Mouse (Mus musculus): ENCODE data around the gene Auts2. TPM values are rescaled to one million over a fixed set of nuclear protein-coding genes. Genes with fewer than 3 reads are reported as not detected.

The Auts2 gene
- total and polyA plus RNA-seq, 3 experiments: not detected

DNA sequence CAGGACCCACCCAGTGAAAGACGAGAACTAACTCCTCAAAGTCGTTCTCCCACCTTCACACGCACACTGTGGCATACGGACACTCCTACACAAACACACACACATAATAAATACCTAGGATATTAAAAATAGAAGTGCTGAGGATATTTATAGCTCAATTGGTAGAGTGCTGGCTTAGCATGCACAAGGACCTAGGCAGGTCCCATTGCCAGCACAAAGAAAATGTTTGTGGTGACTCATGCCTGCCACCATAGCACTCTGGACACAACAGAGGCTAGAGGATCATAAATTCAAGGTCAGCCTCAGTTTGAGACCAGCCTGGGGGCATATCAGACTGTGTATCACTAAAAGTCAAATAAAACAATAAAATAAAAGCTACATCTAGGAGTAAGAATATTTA, 815.2 kb downstream of the Auts2 start:
- Histone ChIP-seq H3K9ac (ENCODE audit: insufficient read depth, low read depth) (no peak overlapping the region), H3K4me2 (ENCODE audit: insufficient read depth, low read depth, poor library complexity, severe bottlenecking) (no peak overlapping the region), H3K4me1 (ENCODE audit: control insufficient read depth in 1 of 2, insufficient read depth in 2 of 2) (no peaks in the 10 kb centered on the region), H3K79me2 (replicated peaks; ENCODE audit: control insufficient read depth, extremely low read depth, insufficient read depth, poor library complexity, severe bottlenecking) (no peaks in the 10 kb centered on the region), H3K4me3 (replicated peaks in 1 of 3; ENCODE audit: low read depth in 2 of 3, low read length in 2 of 3, poor library complexity in 1 of 3) (no peak overlapping the region), H3K27ac (ENCODE audit: insufficient read depth, low read depth) (no peak overlapping the region), H3K36me3 (replicated peaks in 1 of 2; ENCODE audit: control insufficient read depth in 1 of 2, insufficient read depth in 1 of 2, low read length in 1 of 2) (no peaks in the 10 kb centered on the region), H3K27me3 (replicated peaks) (no peaks in the 10 kb centered on the region), H3K9me3 (replicated peaks; ENCODE audit: low read length) (peaks cover 81% of the 10 kb centered on the region)
- DNase-seq (ENCODE audit: extremely low read depth): no peak
- TF ChIP-seq CHD1 (IDR thresholded peaks at IDR 0.05; ENCODE audit: low read depth, low read length) (no peak), UBTF (IDR thresholded peaks at IDR 0.05; ENCODE audit: low read depth, low read length) (no peak), MAZ (IDR thresholded peaks at IDR 0.05; ENCODE audit: low read depth, low read length) (no peak), POLR2AphosphoS2 (IDR thresholded peaks at IDR 0.05; ENCODE audit: low read depth, low read length) (no peak), MYC (IDR thresholded peaks at IDR 0.05; ENCODE audit: low read depth, low read length) (no peak), ELF1 (IDR thresholded peaks at IDR 0.05; ENCODE audit: low read depth, low read length) (no peak), RCOR1 (conservative IDR thresholded peaks at IDR 0.05; ENCODE audit: low read depth, low read length) (no peak), JUND (conservative IDR thresholded peaks at IDR 0.05; ENCODE audit: low read depth, low read length) (no peak), CHD2 (IDR thresholded peaks at IDR 0.05; ENCODE audit: low read length) (no peak), POLR2A (IDR thresholded peaks at IDR 0.05; ENCODE audit: low read depth, low read length) (no peak)
- dilution Hi-C loops (cut with MboI; ENCODE audit: extremely low pct_ligation_motif_present, extremely low pct_unique_long_range_greater_than_20kb, low sequenced_read_pairs): no loop called here
- in situ Hi-C loops (cut with MboI; ENCODE audit: low pct_ligation_motif_present, low pct_unique_long_range_greater_than_20kb, low sequenced_read_pairs): no loop called here

DNA sequence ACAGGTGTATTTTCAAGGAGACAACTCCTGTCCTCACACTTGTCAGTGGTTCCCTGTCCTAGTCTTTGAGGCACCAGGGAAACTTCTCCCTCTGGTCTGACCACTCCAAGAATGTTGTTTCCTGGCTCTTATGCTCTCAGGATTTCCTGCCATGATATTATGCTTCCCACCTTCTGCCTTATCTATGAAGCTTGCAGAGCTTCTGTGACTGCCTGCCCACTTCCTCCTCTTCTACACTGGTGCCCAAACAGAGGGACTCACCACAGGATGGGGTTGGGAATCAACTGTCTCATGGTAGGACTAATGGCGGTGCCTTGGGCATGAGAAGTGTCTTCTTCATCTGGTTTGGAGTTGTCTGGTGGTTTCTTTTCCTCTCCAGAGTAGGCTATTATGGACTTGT, 818.6 kb downstream of the Auts2 start:
- DNase-seq (ENCODE audit: extremely low read depth): no peak
- in situ Hi-C loops (cut with MboI; ENCODE audit: low pct_ligation_motif_present, low pct_unique_long_range_greater_than_20kb, low sequenced_read_pairs): no loop called here

DNA sequence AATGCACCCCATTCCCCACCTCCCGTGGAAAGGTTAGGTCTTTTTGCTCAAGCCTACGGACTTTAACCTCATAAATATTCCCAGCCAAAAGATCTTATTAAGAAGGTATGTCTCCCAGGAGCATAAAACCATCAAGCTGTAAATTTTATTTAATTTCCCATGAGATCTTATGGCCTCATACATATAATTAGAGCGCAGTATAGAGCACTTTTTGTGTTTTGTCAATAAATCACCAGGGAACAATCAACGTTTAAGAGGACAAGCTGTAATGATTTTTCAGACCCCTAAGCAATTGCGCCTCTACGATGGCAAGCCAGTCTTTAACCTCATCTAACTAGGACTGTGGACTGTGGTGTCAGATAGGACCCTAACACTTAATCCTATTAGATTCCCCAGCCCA, 820.4 kb downstream of the Auts2 start:
- dilution Hi-C loops (cut with MboI; ENCODE audit: extremely low pct_ligation_motif_present, extremely low pct_unique_long_range_greater_than_20kb, low sequenced_read_pairs): no loop called here
- no peaks in the 10 kb centered on the region for H3K36me3 ChIP-seq (replicated peaks in 1 of 2; ENCODE audit: control insufficient read depth in 1 of 2, insufficient read depth in 1 of 2, low read length in 1 of 2)
- H3K9me3 ChIP-seq (replicated peaks; ENCODE audit: low read length): peaks cover 79% of the 10 kb centered on the region
- no peak overlapping the region for H3K4me3 ChIP-seq (replicated peaks in 1 of 3; ENCODE audit: low read depth in 2 of 3, low read length in 2 of 3, poor library complexity in 1 of 3)
- H3K4me2 ChIP-seq (ENCODE audit: insufficient read depth, low read depth, poor library complexity, severe bottlenecking): no peak overlapping the region
- DNase-seq (ENCODE audit: extremely low read depth): no peak
- no peaks in the 10 kb centered on the region for H3K4me1 ChIP-seq (ENCODE audit: control insufficient read depth in 1 of 2, insufficient read depth in 2 of 2)
- no peaks in the 10 kb centered on the region for H3K79me2 ChIP-seq (replicated peaks; ENCODE audit: control insufficient read depth, extremely low read depth, insufficient read depth, poor library complexity, severe bottlenecking)
- in situ Hi-C loops (cut with MboI; ENCODE audit: low pct_ligation_motif_present, low pct_unique_long_range_greater_than_20kb, low sequenced_read_pairs): no loop called here
- no peak overlapping the region for H3K27ac ChIP-seq (ENCODE audit: insufficient read depth, low read depth)
- no peak overlapping the region for H3K9ac ChIP-seq (ENCODE audit: insufficient read depth, low read depth)
- H3K27me3 ChIP-seq (replicated peaks): no peaks in the 10 kb centered on the region
- TF ChIP-seq CHD1 (IDR thresholded peaks at IDR 0.05; ENCODE audit: low read depth, low read length): no peak
- no peak for TF ChIP-seq TCF12 (IDR thresholded peaks at IDR 0.05; ENCODE audit: low read depth, low read length)
- no peak for TF ChIP-seq CTCF (conservative IDR thresholded peaks at IDR 0.05 in 1 of 2, IDR thresholded peaks at IDR 0.05 in 1 of 2; ENCODE audit: low read depth in 2 of 2, low read length in 2 of 2)
- TF ChIP-seq EP300 (IDR thresholded peaks at IDR 0.05; ENCODE audit: low read length): no peak
- no peak for TF ChIP-seq PAX5 (IDR thresholded peaks at IDR 0.05; ENCODE audit: low read length)
- TF ChIP-seq JUND (conservative IDR thresholded peaks at IDR 0.05; ENCODE audit: low read depth, low read length): no peak
- TF ChIP-seq RAD21 (IDR thresholded peaks at IDR 0.05; ENCODE audit: low read depth, low read length): no peak
- no peak for TF ChIP-seq MEF2A (IDR thresholded peaks at IDR 0.05; ENCODE audit: borderline replicate concordance, low read depth, low read length)
- TF ChIP-seq MAFK (IDR thresholded peaks at IDR 0.05; ENCODE audit: insufficient replicate concordance, low read length): no peak
- TF ChIP-seq MAZ (IDR thresholded peaks at IDR 0.05; ENCODE audit: low read depth, low read length): no peak
- TF ChIP-seq SIN3A (IDR thresholded peaks at IDR 0.05; ENCODE audit: low read length): no peak
- no peak for TF ChIP-seq IRF4 (IDR thresholded peaks at IDR 0.05; ENCODE audit: low read depth, low read length)
- no peak for TF ChIP-seq JUN (IDR thresholded peaks at IDR 0.05; ENCODE audit: insufficient read depth, low read depth, low read length)
- no peak for TF ChIP-seq ZNF384 (IDR thresholded peaks at IDR 0.05; ENCODE audit: low read depth, low read length)
- no peak for TF ChIP-seq CHD2 (IDR thresholded peaks at IDR 0.05; ENCODE audit: low read length)
- TF ChIP-seq MXI1 (IDR thresholded peaks at IDR 0.05; ENCODE audit: low read depth, low read length): no peak
- no peak for TF ChIP-seq E2F4 (IDR thresholded peaks at IDR 0.05; ENCODE audit: insufficient replicate concordance, low read depth, low read length)

More for the DNA sequence above, 818.6 kb downstream of the Auts2 start:
- no peaks in the 10 kb centered on the region for H3K79me2 ChIP-seq (replicated peaks; ENCODE audit: control insufficient read depth, extremely low read depth, insufficient read depth, poor library complexity, severe bottlenecking)
- no peaks in the 10 kb centered on the region for H3K4me1 ChIP-seq (ENCODE audit: control insufficient read depth in 1 of 2, insufficient read depth in 2 of 2)
- no peaks in the 10 kb centered on the region for H3K36me3 ChIP-seq (replicated peaks in 1 of 2; ENCODE audit: control insufficient read depth in 1 of 2, insufficient read depth in 1 of 2, low read length in 1 of 2)
- TF ChIP-seq CTCF (conservative IDR thresholded peaks at IDR 0.05 in 1 of 2, IDR thresholded peaks at IDR 0.05 in 1 of 2; ENCODE audit: low read depth in 2 of 2, low read length in 2 of 2) (no peak), CHD2 (IDR thresholded peaks at IDR 0.05; ENCODE audit: low read length) (no peak), IRF4 (IDR thresholded peaks at IDR 0.05; ENCODE audit: low read depth, low read length) (no peak), JUND (conservative IDR thresholded peaks at IDR 0.05; ENCODE audit: low read depth, low read length) (no peak), POLR2A (IDR thresholded peaks at IDR 0.05; ENCODE audit: low read depth, low read length) (no peak), PAX5 (IDR thresholded peaks at IDR 0.05; ENCODE audit: low read length) (no peak), NRF1 (IDR thresholded peaks at IDR 0.05; ENCODE audit: low read depth, low read length) (no peak), ZC3H11A (IDR thresholded peaks at IDR 0.05; ENCODE audit: low read depth, low read length) (no peak), POLR2AphosphoS2 (IDR thresholded peaks at IDR 0.05; ENCODE audit: low read depth, low read length) (no peak), TBP (conservative IDR thresholded peaks at IDR 0.05; ENCODE audit: low read depth, low read length) (no peak), ZNF384 (IDR thresholded peaks at IDR 0.05; ENCODE audit: low read depth, low read length) (no peak), RAD21 (IDR thresholded peaks at IDR 0.05; ENCODE audit: low read depth, low read length) (no peak), E2F4 (IDR thresholded peaks at IDR 0.05; ENCODE audit: insufficient replicate concordance, low read depth, low read length) (no peak), CHD1 (IDR thresholded peaks at IDR 0.05; ENCODE audit: low read depth, low read length) (no peak)
- no peak overlapping the region for H3K4me3 ChIP-seq (replicated peaks in 1 of 3; ENCODE audit: low read depth in 2 of 3, low read length in 2 of 3, poor library complexity in 1 of 3)
- H3K27me3 ChIP-seq (replicated peaks): no peaks in the 10 kb centered on the region
- H3K27ac ChIP-seq (ENCODE audit: insufficient read depth, low read depth): no peak overlapping the region
- peaks cover 73% of the 10 kb centered on the region for H3K9me3 ChIP-seq (replicated peaks; ENCODE audit: low read length)
- dilution Hi-C loops (cut with MboI; ENCODE audit: extremely low pct_ligation_motif_present, extremely low pct_unique_long_range_greater_than_20kb, low sequenced_read_pairs): no loop called here
- H3K9ac ChIP-seq (ENCODE audit: insufficient read depth, low read depth): no peak overlapping the region
- H3K4me2 ChIP-seq (ENCODE audit: insufficient read depth, low read depth, poor library complexity, severe bottlenecking): no peak overlapping the region

All from CH12.LX (cell line).